Mouse (Mus musculus): ENCODE measurements around the gene Kcnk6. TPM values are rescaled to one million over a fixed set of nuclear protein-coding genes. Genes with fewer than 3 reads are reported as not detected.

Gene Kcnk6
- polyA plus RNA-seq, 1 experiment from 2014 or later = 0.68 TPM

DNA sequence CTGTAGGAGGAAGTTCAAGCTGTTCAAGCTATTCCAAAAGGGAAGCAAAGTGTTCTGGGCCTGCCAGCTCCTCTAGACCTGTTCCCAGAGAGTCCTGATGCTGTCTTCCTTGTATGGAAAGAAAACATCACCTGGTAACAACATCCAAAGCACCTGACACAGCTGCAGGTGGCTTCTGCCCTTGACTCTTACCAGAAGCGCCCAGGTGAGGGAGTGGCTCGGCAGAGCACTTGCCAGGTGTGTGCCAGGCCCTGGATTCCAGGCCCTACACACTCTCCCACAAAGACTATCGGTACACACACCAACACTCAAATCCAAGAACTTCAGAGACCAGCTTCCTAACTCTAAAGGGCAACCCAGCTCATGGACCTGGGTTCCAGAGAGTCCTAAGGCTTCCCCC is 31.5 kb upstream of the Kcnk6 start:
- no peaks in the 10 kb centered on the region for H3K9me3 ChIP-seq
- no peak overlapping the region for H3K4me2 ChIP-seq
- ATAC-seq (ENCODE audit: low read depth) = no peak
- peaks cover 6% of the 10 kb centered on the region; the same call in 1 of the 2 replicates for H3K4me1 ChIP-seq (replicated peaks)
- H3K36me3 ChIP-seq = no peaks in the 10 kb centered on the region
- 89% methylated on average over 3 of the region's 3 CpGs for WGBS
- no peak overlapping the region for H3K9ac ChIP-seq
- H3K27me3 ChIP-seq = no peaks in the 10 kb centered on the region
- no peak overlapping the region for H3K4me3 ChIP-seq
- no peak overlapping the region for H3K27ac ChIP-seq (replicated peaks)

DNA sequence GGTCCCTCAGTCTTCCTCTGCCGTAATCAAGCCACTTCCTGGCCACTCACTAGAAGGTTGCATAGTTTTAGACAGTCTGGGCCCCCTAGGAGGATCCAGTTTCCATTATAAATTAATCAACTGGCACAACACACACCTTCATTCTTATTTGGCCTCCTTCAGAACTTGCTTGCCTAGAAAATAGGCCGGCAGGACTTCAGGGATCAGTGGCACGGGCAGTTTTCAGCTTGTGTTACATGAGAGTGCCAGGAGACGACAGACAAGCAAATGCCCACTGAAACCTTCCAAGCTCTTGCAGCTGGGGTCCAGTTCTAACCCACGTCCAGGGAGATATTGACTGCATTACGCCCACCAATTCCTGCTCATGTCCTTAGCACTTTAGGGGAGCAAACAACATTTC is 29.8 kb upstream of the Kcnk6 start:
- Histone ChIP-seq H3K4me1 (replicated peaks) (peaks cover 6% of the 10 kb centered on the region; the same call in 1 of the 2 replicates), H3K9ac (no peak overlapping the region), H3K27me3 (no peaks in the 10 kb centered on the region), H3K27ac (replicated peaks) (no peak overlapping the region), H3K4me3 (no peak overlapping the region), H3K36me3 (no peaks in the 10 kb centered on the region), H3K4me2 (no peak overlapping the region), H3K9me3 (no peaks in the 10 kb centered on the region)
- ATAC-seq (ENCODE audit: low read depth) = no peak
- 84% methylated on average over 6 of the region's 6 CpGs for WGBS

DNA sequence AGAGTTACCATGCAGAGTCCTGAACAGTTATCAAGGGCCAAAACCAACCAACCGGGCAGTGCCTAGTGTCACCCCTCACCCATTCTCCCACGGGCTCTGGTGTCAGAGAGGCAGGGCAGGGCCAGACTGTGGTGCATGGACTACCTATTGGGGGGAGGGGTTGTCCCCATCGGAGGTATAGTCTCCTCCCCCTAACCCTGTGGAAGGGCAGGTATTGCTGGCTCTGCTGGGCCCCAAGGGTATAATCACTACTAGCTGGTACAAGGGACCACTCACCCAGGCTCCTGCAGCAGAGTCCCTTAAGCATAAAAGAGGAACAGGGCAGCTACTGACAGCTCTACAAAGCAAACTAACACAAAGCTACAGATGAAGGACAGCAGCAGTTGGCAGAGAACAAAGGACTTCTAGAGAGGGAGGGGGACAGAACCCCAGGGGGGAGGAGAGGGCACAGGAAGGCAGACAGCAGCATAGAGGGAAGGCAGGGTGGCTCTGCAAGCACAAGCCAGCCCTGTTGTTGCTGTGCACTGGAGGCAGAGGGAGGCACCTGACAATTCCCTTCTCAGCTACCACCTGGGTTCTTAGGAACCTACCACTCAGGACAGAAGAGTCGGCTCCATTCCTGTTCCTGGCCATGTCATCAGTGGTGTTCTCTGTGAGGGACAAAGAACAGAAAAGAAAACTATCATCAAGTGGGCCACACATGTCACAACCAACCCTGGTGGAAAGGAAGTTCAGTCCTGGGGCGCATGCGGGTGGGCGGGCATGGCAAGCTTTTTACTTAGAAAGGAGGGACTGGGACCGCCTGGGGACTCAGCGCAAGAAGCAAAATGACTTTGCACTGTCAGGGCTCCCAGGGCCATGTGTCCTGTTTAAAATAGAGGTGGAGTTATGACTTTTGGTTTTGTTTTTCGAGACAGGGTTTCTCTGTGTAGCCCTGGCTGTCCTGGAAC is 27.7 kb upstream of the Kcnk6 start:
- Histone ChIP-seq H3K4me3 (no peak overlapping the region), H3K36me3 (no peaks in the 10 kb centered on the region), H3K4me2 (no peak overlapping the region), H3K9ac (no peak overlapping the region), H3K27ac (replicated peaks) (no peak overlapping the region), H3K9me3 (no peaks in the 10 kb centered on the region), H3K27me3 (no peaks in the 10 kb centered on the region), H3K4me1 (replicated peaks) (peaks cover 6% of the 10 kb centered on the region; the same call in 1 of the 2 replicates)
- no peak for ATAC-seq (ENCODE audit: low read depth)
- 68% methylated on average over 10 of the region's 10 CpGs for whole genome bisulfite sequencing

DNA sequence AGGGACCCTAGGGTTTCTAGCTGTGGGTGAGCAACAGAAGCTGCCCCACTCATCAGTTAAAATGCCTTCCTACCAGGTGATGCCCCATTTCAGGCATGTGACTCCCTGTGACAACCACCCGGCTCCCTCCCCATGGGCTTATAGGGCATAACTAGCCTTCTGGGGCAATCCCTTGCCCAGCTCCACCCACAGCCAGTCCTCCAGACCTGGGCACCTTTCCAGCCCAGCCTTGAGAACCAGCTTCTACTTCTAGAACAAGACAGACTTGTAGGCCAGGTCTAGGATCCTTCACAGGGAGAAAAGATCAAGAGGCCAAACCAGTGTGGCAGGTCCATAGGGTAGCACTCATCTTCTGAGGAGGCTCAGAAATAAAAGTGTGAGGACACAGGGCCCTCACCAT is 25.1 kb upstream of the Kcnk6 start:
- no peak overlapping the region for H3K9ac ChIP-seq
- no peaks in the 10 kb centered on the region for H3K9me3 ChIP-seq
- H3K27me3 ChIP-seq = no peaks in the 10 kb centered on the region
- WGBS = 80% methylated on average over 1 of the region's 1 CpGs
- H3K4me1 ChIP-seq (replicated peaks) = peaks cover 6% of the 10 kb centered on the region; the same call in 1 of the 2 replicates
- no peak for ATAC-seq (ENCODE audit: low read depth)
- H3K36me3 ChIP-seq = no peaks in the 10 kb centered on the region
- no peak overlapping the region for H3K27ac ChIP-seq (replicated peaks)
- no peak overlapping the region for H3K4me2 ChIP-seq
- no peak overlapping the region for H3K4me3 ChIP-seq

DNA sequence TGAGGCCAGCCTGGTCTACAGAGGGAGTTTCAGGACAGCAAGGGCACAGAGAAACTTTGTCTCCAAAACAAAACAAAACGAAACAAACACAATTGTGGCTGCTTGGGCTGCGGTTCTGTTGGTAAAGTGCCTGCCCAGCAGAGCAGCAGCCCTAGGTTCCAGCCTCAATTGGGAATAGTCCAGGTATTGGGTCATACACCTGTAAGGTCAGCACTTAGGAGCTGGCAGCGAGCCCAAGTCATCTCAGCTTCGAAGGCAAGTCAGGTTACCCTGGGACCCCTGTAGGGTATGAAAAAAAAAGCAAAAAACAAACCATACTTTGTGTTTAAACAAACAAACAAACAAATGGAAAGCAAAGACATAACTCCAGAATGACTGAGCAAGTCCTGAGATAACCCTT is 23.6 kb upstream of the Kcnk6 start:
- H3K9me3 ChIP-seq = no peaks in the 10 kb centered on the region
- H3K27ac ChIP-seq (replicated peaks) = no peak overlapping the region
- no peak overlapping the region for H3K9ac ChIP-seq
- no peak overlapping the region for H3K4me2 ChIP-seq
- no peaks in the 10 kb centered on the region for H3K27me3 ChIP-seq
- ATAC-seq (ENCODE audit: low read depth) = no peak
- H3K4me1 ChIP-seq (replicated peaks) = peaks cover 6% of the 10 kb centered on the region; the same call in 1 of the 2 replicates
- WGBS = 86% methylated on average over 4 of the region's 4 CpGs
- no peak overlapping the region for H3K4me3 ChIP-seq
- H3K36me3 ChIP-seq = no peaks in the 10 kb centered on the region

GRCm38 (mm10) chr7:29253842-29254241 is 21.5 kb upstream of the Kcnk6 start:
- H3K9me3 ChIP-seq = no peaks in the 10 kb centered on the region
- no peak overlapping the region for H3K27ac ChIP-seq (replicated peaks)
- no peaks in the 10 kb centered on the region for H3K36me3 ChIP-seq
- no peak for ATAC-seq (ENCODE audit: low read depth)
- peaks cover 7% of the 10 kb centered on the region for H3K27me3 ChIP-seq
- no peak overlapping the region for H3K9ac ChIP-seq
- H3K4me3 ChIP-seq = no peak overlapping the region
- WGBS = 74% methylated on average over 5 of the region's 5 CpGs
- no peaks in the 10 kb centered on the region for H3K4me1 ChIP-seq (replicated peaks)
- no peak overlapping the region for H3K4me2 ChIP-seq

DNA sequence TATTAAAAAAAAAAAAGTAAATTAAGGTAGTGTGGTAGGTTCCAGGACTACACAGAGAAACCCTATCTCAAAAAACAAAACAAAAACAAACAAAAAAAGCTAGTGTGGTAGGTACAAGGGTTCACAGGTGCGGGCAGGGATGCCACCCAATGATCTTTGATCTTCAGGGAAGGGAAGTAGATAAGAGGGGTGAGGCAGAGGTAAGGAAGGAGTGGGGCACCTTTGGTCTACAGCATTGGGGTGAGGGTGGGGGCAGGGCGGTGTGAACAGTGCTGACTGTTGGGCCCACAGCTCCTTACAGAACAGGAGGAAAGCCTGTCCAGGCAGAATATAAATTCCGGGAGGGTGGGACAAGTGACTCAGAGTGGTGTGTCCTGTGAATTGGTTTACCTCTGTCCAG is 18.9 kb upstream of the Kcnk6 start:
- H3K4me3 ChIP-seq = no peak overlapping the region
- ATAC-seq (ENCODE audit: low read depth) = no peak
- H3K36me3 ChIP-seq = peaks cover under 1% of the 10 kb centered on the region; the same call in 1 of the 2 replicates
- H3K4me1 ChIP-seq (replicated peaks) = peaks cover 12% of the 10 kb centered on the region; the same call in 1 of the 2 replicates
- peaks cover 31% of the 10 kb centered on the region for H3K27me3 ChIP-seq
- H3K27ac ChIP-seq (replicated peaks) = no peak overlapping the region
- no peak overlapping the region for H3K9ac ChIP-seq
- H3K9me3 ChIP-seq = no peaks in the 10 kb centered on the region
- no peak overlapping the region for H3K4me2 ChIP-seq
- 87% methylated on average over 3 of the region's 3 CpGs for WGBS

GRCm38 (mm10) chr7:29248261-29248841 is 16.0 kb upstream of the Kcnk6 start, which contains the start of gene 2200002D01Rik:
Gene 2200002D01Rik, minus strand, starts transcription at chr7:29248466.
- Histone ChIP-seq H3K4me2 (peak within 1 kb of the TSS; percentile 49), H3K9me3 (no peaks in the 10 kb centered on the region), H3K27me3 (peaks cover 31% of the 10 kb centered on the region), H3K4me3 (peak within 1 kb of the TSS; percentile 14), H3K9ac (peak within 1 kb of the TSS; percentile 13; the same call in 1 of the 2 replicates), H3K27ac (replicated peaks) (no peak within 1 kb of the TSS), H3K4me1 (replicated peaks) (peaks cover 12% of the 10 kb centered on the region; the same call in 1 of the 2 replicates), H3K36me3 (peaks cover 20% of the 10 kb centered on the region)
- no peak for ATAC-seq (ENCODE audit: low read depth)
- 9% methylated on average over 20 of the region's 20 CpGs for WGBS

DNA sequence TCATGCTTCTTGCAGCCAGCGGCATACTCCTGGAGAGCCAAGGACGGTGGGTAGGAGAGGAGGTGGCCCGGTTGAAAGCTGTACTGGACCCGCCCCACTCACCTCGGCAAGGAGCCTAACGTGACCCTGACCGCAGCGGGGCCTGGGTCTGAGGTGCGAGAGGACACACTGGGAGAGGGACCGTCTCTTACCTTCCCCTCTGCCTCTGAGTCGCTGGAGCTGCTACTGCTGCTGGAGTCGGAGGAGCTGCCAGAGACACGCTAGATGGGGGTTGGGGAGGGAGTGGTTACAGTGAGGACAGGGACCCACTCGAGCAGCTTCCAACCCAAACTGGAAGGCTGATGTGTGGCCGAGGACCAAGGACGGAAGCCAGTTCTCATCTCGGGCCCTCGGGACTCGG is 15.4 kb upstream of the Kcnk6 start:
- 10% methylated on average over 19 of the region's 19 CpGs for WGBS
- Histone ChIP-seq H3K9ac (peak overlapping the region; percentile 13; the same call in 1 of the 2 replicates), H3K4me3 (peak overlapping the region; percentile 14), H3K27ac (replicated peaks) (no peak overlapping the region), H3K27me3 (peaks cover 31% of the 10 kb centered on the region), H3K9me3 (no peaks in the 10 kb centered on the region), H3K4me1 (replicated peaks) (peaks cover 12% of the 10 kb centered on the region; the same call in 1 of the 2 replicates), H3K36me3 (peaks cover 20% of the 10 kb centered on the region), H3K4me2 (peak overlapping the region; percentile 49)
- no peak for ATAC-seq (ENCODE audit: low read depth)

GRCm38 (mm10) chr7:29247314-29247700 is 15.0 kb upstream of the Kcnk6 start:
- ATAC-seq (ENCODE audit: low read depth) = 0 out of 2 replicates have a peak, but pooled peaks have one; percentile 21
- Histone ChIP-seq H3K4me2 (peak overlapping the region; percentile 49), H3K27me3 (peaks cover 31% of the 10 kb centered on the region), H3K9ac (no peak overlapping the region), H3K4me3 (peak overlapping the region; percentile 14; the same call in 1 of the 2 replicates), H3K9me3 (no peaks in the 10 kb centered on the region), H3K36me3 (peaks cover 20% of the 10 kb centered on the region), H3K27ac (replicated peaks) (no peak overlapping the region), H3K4me1 (replicated peaks) (peaks cover 12% of the 10 kb centered on the region; the same call in 1 of the 2 replicates)
- 23% methylated on average over 16 of the region's 16 CpGs for WGBS

GRCm38 (mm10) chr7:29246619-29247313 is 14.5 kb upstream of the Kcnk6 start:
- no peak overlapping the region for H3K9ac ChIP-seq
- H3K4me3 ChIP-seq = no peak overlapping the region
- H3K9me3 ChIP-seq = no peaks in the 10 kb centered on the region
- no peak for ATAC-seq (ENCODE audit: low read depth)
- peaks cover 12% of the 10 kb centered on the region; the same call in 1 of the 2 replicates for H3K4me1 ChIP-seq (replicated peaks)
- peaks cover 31% of the 10 kb centered on the region for H3K27me3 ChIP-seq
- H3K27ac ChIP-seq (replicated peaks) = no peak overlapping the region
- 93% methylated on average over 21 of the region's 21 CpGs for WGBS
- no peak overlapping the region for H3K4me2 ChIP-seq
- H3K36me3 ChIP-seq = peaks cover 20% of the 10 kb centered on the region
